Mouse (Mus musculus): ENCODE results near the gene 1700014D04Rik. TPM values are rescaled to one million over a fixed set of nuclear protein-coding genes. Genes with fewer than 3 reads are reported as not detected.

Gene 1700014D04Rik
- polyA plus RNA-seq, 1 experiment: 0.04 TPM

DNA sequence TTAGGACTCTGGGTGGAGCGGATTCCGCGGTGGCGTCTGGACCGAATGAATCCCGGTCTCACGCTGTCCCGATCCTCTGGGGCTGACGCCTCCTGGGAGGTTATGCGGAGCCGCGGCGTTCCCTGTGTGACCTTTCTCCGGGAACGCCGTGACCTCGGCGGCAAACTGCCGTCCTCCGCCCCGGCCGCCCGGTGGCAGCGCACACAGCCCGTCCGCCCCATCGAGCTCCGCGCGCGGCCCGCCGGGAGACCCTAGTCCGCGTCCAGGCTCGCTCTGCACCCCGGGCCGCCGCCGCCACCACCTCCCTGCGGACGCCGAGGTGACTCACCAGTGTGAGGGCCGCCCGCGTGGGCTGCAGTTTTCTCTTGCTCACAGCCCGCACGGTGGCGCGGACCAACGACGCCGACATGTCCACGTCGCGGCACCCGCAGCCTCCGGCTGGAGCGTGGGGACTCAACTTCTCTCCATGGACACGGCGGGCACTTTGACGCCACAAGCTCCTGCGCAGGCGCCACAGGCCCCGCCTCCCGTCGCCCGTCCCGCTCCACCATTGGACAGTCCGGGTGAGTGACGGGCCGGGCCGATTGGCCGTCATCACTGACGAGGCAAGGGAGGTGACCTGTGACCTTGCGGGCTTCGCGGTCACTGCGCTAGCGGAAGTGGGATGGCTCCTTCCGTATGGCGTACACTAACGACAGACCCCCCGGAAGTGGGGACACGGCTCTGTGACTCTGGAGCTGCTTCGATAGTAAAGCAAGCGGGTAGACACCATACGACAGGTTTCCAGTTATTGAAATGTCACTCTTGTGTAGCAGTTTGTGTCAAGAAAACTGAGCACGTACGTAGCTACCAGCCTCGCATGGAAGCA is 23.0 kb upstream of the 1700014D04Rik start, which contains the start of gene Isca1:
Isca1 (minus strand) TSS at position 515 of the 868 bp plus-strand sequence.
- TF ChIP-seq POLR2A (IDR thresholded peaks at IDR 0.05; ENCODE audit: borderline replicate concordance, extremely low read depth, low read depth, low read length) (peak; percentile 73), CTCF (IDR thresholded peaks at IDR 0.05; ENCODE audit: insufficient read depth, low read length) (no peak)
- peaks cover 20% of the 10 kb centered on the region for H3K4me1 ChIP-seq (ENCODE audit: control insufficient read depth, insufficient read depth, low read length)
- H3K4me3 ChIP-seq (replicated peaks; ENCODE audit: extremely low read depth, low read depth, low read length): peak within 1 kb of the TSS; percentile 93
- DNase-seq: peak; percentile 99
- under 1% methylated on average over 91 of the region's 91 CpGs for WGBS

DNA sequence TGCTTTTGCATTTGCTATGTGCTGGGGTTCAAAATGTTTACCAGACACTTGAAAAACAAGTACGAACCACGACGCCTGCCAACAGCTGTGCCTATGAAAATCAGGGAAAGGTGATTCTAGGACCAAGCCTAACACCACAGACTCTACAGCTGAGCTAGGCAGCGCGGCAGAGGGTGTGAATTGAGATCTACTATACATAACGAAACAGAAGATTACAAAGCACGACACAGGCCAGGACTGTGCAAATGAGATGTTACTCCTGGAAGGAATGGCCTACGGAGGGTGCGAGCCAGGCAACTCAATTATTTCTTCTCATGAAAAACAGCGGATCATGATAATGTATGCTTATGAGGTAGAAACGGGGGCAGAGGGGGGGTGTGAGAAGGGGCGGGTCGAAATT is 22.0 kb upstream of the 1700014D04Rik start:
- TF ChIP-seq CTCF (IDR thresholded peaks at IDR 0.05; ENCODE audit: insufficient read depth, low read length): no peak
- no peak for TF ChIP-seq POLR2A (IDR thresholded peaks at IDR 0.05; ENCODE audit: borderline replicate concordance, extremely low read depth, low read depth, low read length)
- 22% methylated on average over 13 of the region's 13 CpGs for WGBS
- peak; percentile 19 for DNase-seq
- Histone ChIP-seq H3K4me1 (ENCODE audit: control insufficient read depth, insufficient read depth, low read length) (peaks cover 20% of the 10 kb centered on the region), H3K4me3 (replicated peaks; ENCODE audit: extremely low read depth, low read depth, low read length) (peak overlapping the region; percentile 3)

- WGBS: 45% methylated on average over 11 of the region's 11 CpGs
- Histone ChIP-seq H3K4me3 (replicated peaks; ENCODE audit: extremely low read depth, low read depth, low read length) (no peak overlapping the region), H3K4me1 (ENCODE audit: control insufficient read depth, insufficient read depth, low read length) (peaks cover 20% of the 10 kb centered on the region)
- peak; percentile 11 for DNase-seq
- TF ChIP-seq CTCF (IDR thresholded peaks at IDR 0.05; ENCODE audit: insufficient read depth, low read length): no peak
- TF ChIP-seq POLR2A (IDR thresholded peaks at IDR 0.05; ENCODE audit: borderline replicate concordance, extremely low read depth, low read depth, low read length): no peak
Measured at GRCm38 (mm10) chr13:59766786-59767515, 20.4 kb upstream of the 1700014D04Rik start.

- DNase-seq: no peak
- H3K4me3 ChIP-seq (replicated peaks; ENCODE audit: extremely low read depth, low read depth, low read length): no peak overlapping the region
- 83% methylated on average over 7 of the region's 7 CpGs for WGBS
- TF ChIP-seq POLR2A (IDR thresholded peaks at IDR 0.05; ENCODE audit: borderline replicate concordance, extremely low read depth, low read depth, low read length) (no peak), CTCF (IDR thresholded peaks at IDR 0.05; ENCODE audit: insufficient read depth, low read length) (no peak)
- H3K4me1 ChIP-seq (ENCODE audit: control insufficient read depth, insufficient read depth, low read length): peaks cover 13% of the 10 kb centered on the region
Measured at GRCm38 (mm10) chr13:59762791-59763190, 16.2 kb upstream of the 1700014D04Rik start.

DNA sequence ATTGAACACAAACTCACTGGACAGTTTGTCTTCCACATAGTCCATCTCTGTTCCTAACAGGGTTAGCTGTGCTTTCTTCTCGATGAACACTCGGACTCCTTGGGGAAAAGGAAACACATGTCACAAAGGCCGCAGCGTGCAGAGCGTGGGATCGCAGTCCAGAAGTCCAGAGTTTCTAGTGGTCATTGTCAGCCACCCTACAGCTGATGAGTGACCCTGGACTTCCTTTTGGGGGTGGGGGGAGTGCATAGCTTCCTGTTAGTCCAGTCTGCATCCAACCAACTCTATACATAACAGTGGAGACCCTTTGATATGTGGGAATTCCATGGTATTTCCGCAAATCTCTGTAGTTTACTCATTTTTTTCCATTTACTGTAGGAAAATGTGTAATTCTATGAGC is 10.4 kb upstream of the 1700014D04Rik start:
- TF ChIP-seq POLR2A (IDR thresholded peaks at IDR 0.05; ENCODE audit: borderline replicate concordance, extremely low read depth, low read depth, low read length): no peak
- no peak for TF ChIP-seq CTCF (IDR thresholded peaks at IDR 0.05; ENCODE audit: insufficient read depth, low read length)
- DNase-seq: no peak
- H3K4me1 ChIP-seq (ENCODE audit: control insufficient read depth, insufficient read depth, low read length): peaks cover 3% of the 10 kb centered on the region; the same call in 1 of the 2 replicates
- WGBS: 66% methylated on average over 7 of the region's 7 CpGs
- no peak overlapping the region for H3K4me3 ChIP-seq (replicated peaks; ENCODE audit: extremely low read depth, low read depth, low read length)

DNA sequence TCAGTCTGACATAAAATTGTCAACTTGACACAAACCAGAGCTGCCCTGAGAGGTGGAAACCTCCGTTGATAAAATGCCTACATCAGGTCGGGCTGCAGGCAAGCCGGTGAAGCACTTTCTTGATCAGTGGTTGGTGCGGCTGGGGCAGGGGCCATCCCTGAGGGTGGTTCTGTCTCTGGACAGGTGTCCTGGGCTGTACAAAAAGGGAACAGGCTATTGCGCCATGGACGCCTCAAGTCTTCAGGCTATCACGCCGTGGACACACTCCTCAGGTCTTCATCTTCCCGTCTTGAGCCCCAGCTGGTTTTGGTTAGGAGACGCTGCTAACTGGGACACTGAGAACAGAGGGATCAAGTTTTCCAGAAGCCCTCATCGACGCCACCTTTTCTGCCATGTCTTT is 3.8 kb upstream of the 1700014D04Rik start:
- TF ChIP-seq CTCF (IDR thresholded peaks at IDR 0.05; ENCODE audit: insufficient read depth, low read length) (no peak), POLR2A (IDR thresholded peaks at IDR 0.05; ENCODE audit: borderline replicate concordance, extremely low read depth, low read depth, low read length) (no peak)
- Histone ChIP-seq H3K4me3 (replicated peaks; ENCODE audit: extremely low read depth, low read depth, low read length) (no peak overlapping the region), H3K4me1 (ENCODE audit: control insufficient read depth, insufficient read depth, low read length) (no peaks in the 10 kb centered on the region)
- 80% methylated on average over 12 of the region's 12 CpGs for WGBS
- no peak for DNase-seq

GRCm38 (mm10) chr13:59746164-59746563 is 388 bp downstream of the 1700014D04Rik start:
- DNase-seq: no peak
- no peak overlapping the region for H3K4me3 ChIP-seq (replicated peaks; ENCODE audit: extremely low read depth, low read depth, low read length)
- no peak for TF ChIP-seq CTCF (IDR thresholded peaks at IDR 0.05; ENCODE audit: insufficient read depth, low read length)
- TF ChIP-seq POLR2A (IDR thresholded peaks at IDR 0.05; ENCODE audit: borderline replicate concordance, extremely low read depth, low read depth, low read length): no peak
- WGBS: 70% methylated on average over 6 of the region's 6 CpGs
- no peaks in the 10 kb centered on the region for H3K4me1 ChIP-seq (ENCODE audit: control insufficient read depth, insufficient read depth, low read length)

DNA sequence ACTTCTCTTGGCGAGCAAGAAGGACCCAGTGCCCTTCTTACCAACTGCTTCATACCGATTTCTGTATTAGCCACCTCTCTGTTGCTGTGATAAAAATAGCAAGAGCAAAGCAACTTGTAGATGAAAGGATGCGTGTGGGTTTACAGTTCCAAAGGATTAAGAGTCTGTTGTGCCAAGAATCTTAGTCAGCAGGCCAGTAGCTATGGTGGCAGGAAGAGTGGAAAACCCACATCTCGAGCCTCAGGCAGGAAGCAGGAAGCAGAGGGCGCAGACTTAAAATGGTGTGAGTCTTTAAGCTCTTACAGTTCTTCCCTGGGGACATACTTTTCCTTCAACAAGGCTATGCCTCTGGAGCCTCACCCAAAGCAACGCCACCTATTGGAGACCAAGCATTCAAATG is 1.1 kb downstream of the 1700014D04Rik start:
- WGBS: 59% methylated on average over 6 of the region's 6 CpGs

GRCm38 (mm10) chr13:59741697-59742096 is 4.9 kb downstream of the 1700014D04Rik start:
- TF ChIP-seq POLR2A (IDR thresholded peaks at IDR 0.05; ENCODE audit: borderline replicate concordance, extremely low read depth, low read depth, low read length) (no peak), CTCF (IDR thresholded peaks at IDR 0.05; ENCODE audit: insufficient read depth, low read length) (0 out of 2 replicates have a peak, but pooled peaks have one; percentile 22)
- DNase-seq: no peak

More for the DNA sequence above, 1.1 kb downstream of the 1700014D04Rik start:
- no peak for DNase-seq
- TF ChIP-seq CTCF (IDR thresholded peaks at IDR 0.05; ENCODE audit: insufficient read depth, low read length) (no peak), POLR2A (IDR thresholded peaks at IDR 0.05; ENCODE audit: borderline replicate concordance, extremely low read depth, low read depth, low read length) (no peak)
- Histone ChIP-seq H3K4me1 (ENCODE audit: control insufficient read depth, insufficient read depth, low read length) (no peaks in the 10 kb centered on the region), H3K4me3 (replicated peaks; ENCODE audit: extremely low read depth, low read depth, low read length) (no peak overlapping the region)

More at GRCm38 (mm10) chr13:59741697-59742096, 4.9 kb downstream of the 1700014D04Rik start:
- Histone ChIP-seq H3K4me3 (replicated peaks; ENCODE audit: extremely low read depth, low read depth, low read length) (no peak overlapping the region), H3K4me1 (ENCODE audit: control insufficient read depth, insufficient read depth, low read length) (no peaks in the 10 kb centered on the region)
- WGBS: 55% methylated on average over 10 of the region's 10 CpGs
